Mouse (Mus musculus): ENCODE data around the gene Hspa1a.

Gene Hspa1a

DNA sequence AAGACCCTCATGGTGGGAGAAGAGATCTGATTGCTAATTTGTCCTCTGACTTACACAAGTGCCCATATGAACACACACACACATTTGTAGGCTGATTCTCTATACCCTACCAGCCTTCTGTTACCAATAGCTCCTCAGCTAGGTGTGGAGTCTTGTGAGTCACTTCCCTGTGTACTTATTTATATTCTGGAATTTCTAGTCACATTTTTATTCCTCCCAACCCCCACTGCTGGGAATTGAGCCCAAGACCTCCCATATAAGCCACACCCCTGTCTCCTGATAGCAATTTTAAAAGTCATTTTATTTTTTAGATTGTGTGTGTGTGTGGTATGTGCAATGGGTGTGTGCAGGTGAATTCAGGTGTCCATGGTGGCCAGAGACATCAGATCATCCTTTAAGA lies 27.6 kb downstream of the Hspa1a start:
- DNase-seq: peak; percentile 58

DNA sequence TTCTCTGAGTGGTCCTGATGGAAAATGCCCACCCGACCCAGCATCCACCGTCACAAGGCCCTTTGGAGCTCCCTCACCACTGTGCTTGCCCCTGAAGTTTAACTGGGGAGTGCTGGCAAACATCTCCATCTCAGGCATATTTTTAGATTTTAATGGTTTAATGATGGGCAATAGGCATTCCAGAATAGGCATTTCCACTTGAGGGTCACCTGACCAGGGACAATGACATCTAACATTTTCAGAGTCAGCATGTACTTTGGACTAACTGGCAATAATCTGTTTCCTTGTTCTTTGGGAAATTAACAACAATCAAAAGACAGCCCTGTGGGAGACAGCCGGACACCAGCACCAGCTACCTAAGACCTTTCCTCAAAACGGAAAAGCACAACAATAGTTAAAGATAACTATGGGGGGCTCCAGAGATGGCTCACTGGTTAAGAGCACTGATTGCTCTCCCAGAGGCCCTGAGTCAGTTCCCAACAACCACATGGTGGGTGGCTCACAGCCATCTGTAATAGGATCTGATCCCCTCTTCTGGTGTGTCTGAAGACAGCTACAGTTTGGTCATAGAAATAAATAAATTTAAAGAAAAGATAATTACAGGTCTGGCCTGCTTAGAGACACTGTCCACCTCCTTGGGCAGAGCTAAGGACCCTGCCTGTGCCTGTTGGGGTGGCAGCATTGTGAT lies 28.7 kb downstream of the Hspa1a start:
- no peak for DNase-seq

DNA sequence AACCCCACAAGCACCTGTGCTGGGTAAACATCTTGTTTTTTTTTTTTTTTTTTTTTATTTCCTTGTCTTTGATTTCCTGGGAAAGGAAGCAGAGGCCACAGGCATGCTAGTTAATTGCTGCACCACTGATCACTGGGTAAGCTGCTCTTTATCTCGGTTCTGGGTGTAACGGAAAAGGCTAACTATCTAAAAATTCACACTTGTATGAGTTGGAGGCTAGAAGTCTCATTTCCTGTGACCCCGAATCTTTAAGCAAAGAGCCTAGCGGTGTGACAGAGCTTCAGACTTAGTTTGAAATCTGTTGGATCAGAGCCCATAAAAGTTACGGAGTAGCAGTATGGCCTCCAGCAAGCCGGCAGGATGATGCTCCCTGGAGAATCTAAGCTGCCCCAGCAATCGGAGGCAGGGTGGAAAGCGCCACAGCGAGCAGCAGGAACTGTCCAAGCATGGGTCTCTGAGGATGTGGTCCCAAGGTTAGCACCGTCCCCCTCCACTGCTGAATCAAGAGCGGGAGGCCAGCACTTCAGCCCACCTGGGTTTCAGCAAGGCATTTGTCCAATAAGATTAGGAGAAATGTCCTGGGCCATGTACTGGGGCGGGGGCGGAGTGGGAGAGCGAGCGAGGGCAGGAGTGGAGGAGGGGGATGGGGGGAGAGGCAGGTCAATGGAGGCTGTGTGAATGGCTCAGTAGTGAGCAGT lies 30.5 kb downstream of the Hspa1a start:
- DNase-seq: peak; percentile 41

DNA sequence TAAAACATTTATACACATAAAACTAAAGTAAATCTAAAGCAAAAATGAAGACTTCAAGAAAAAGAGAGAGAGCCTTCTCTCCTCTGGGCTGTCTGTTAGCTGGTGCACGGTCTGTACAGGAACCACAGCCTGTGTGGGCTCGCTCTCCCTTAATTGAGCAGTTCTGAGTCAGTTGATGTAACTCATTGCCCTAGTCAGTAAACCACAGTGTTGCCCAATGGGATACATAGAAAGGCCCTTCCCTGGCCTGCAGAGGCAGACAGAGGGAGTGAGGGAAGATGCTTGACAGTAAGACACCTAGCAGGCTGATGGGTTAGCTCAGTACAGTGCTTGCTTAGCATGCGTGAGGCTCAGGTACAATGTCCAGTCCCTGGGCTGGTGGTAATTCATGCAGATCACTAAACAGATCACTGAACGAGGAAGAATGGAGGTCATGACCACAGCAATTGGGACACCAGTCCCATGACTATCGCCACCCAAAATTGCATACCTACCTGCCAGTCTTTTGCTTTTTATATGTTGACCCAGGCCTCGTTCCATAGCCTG lies 33.9 kb downstream of the Hspa1a start:
- DNase-seq: peak; percentile 66

DNA sequence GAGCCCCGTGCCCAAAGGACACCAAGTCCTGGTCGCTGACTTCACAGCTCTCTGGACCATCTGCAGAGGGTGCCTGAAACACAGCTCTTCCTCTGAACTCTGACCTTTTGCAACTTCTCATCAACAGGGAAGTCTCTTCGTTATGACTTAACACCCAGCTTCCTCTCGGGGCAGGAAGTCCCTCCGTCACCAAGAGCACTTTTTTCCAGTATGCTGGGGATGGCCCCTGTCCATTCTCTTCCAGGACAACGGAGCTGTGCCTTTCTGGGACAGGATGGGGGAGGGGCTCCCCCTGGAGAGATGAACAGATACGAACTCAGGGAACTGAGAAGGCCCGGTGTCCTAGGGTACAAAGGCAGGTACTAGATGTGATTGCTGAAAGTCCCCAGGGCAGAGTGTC lies 37.1 kb downstream of the Hspa1a start:
- DNase-seq: no peak

DNA sequence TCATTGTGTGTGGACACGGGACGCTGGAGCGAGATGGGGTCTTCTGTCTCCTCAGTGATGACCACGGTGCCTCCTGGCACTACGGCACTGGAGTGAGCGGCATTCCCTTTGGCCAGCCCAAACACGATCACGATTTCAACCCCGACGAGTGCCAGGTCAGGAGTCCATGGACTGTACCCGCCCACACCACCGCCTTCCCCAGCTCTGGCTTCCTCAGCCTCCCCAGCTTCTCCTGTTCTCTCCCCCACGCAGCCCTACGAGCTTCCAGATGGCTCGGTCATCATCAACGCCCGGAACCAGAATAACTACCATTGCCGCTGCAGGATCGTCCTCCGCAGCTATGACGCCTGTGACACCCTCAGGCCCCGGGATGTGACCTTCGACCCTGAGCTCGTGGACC lies 37.9 kb downstream of the Hspa1a start:
- DNase-seq: peak; percentile 67

DNA sequence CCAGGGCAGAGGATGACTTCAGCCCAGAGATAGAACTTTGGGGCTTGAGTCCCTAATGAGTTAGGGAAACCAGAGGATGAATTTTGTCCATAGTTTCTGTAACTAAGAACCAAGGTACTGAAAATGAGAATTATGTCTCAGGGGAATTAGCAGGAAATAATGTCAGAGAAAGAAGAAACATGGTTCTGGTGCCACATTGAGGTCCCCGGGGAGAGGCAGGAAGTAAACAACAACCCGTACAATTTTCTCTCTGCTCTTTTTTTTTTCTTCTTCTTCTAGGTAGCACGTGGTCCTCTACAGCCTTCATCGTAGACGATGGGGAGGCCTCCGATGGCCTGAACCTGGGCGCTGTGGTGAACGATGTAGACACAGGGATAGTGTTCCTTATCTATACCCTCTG lies 39.7 kb downstream of the Hspa1a start:
- no peak for DNase-seq

DNA sequence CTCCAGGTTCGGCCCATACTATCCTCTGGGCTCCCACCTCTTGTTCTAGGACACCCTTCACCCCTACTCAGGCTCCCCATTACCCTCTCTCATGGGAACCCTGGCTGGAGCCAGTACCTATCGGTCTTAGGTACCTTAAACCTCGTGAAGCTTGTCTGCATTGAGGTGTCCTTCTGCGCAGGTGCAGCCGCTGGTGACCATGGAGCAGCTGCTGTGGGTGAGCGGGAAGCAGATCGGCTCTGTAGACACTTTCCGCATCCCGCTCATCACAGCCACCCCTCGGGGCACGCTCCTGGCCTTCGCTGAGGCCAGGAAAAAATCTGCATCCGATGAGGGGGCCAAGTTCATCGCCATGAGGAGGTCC lies 40.2 kb downstream of the Hspa1a start:
- DNase-seq: no peak

DNA sequence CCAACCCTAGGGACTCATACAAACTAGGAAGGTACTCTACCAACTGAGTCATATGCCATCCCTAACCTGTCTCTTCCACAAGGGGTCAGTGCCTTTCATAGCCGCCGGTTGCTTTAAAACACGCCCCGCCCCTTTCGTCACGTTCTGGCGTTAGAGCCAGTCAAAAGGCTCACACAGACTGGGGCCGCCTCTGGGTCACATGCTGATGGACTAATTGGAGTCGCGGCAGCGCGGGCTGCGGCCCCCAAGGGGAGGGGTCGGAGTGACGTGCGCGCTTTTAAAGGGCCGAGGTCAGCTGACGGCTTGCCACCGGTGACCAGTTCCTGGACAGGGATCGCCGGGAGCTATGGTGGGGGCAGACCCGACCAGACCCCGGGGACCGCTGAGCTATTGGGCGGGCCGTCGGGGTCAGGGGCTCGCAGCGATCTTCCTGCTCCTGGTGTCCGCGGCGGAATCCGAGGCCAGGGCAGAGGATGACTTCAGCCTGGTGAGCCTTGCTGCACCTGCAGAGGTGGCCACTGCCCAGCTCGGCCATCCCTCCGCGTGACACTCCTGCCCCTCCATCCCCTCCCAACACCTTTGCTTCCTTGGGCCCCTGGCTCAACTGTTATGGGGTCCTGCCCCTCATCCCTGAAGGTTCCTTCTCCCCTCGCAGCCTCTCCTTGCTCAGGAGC lies 40.8 kb downstream of the Hspa1a start, which contains the start of gene Neu1:
Neu1 (plus strand) TSS at position 193 of the 674 bp plus-strand sequence.
- peak; percentile 99 for DNase-seq

DNA sequence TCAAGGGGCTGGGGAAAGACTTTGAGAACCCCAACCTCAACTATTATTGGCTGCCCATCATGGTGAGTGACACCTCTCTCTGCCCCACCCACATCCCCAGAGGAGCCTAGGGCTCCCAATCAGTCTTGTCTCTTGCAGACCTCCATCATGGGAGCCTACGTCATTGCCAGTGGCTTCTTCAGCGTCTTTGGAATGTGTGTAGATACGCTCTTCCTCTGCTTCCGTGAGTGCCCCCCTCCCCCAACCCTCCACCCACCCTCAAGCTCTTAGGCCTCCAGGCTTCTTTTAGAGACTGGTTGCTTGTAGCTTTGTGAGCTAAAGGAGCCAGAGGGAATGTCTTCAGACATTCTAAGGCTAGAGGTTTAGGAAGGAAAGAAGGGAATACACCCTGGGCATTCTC lies 43.1 kb downstream of the Hspa1a start:
- no peak for DNase-seq

DNA sequence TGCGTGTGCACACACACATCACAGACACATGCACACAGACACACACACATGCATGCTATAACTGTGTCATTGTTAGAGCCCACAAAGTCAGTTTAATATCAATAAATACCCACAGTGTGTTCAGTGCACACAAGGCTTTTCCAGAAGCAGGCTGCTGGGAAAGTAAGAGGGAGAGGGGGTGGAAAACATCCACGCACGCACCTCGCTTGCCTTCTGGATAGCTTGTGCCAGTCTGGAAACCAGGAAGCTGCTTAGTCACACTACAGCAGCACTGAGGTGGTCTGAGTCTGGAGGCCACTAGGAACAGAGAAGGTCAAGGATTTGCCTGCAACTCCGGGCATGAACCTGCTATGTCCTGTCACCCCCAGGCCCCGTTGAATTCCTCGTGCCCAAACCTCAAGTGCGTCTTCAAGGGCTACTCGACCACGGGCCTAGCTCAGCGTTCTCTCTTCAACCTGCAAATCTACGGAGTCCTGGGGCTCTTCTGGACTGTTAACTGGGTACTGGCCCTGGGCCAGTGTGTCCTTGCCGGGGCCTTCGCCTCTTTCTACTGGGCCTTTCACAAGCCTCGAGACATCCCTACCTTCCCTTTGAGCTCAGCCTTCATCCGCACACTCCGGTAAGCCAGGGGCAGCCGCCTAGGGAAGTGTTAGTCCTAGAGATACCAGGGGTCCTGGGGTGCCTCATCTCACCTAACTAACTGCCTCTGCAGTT lies 44.5 kb downstream of the Hspa1a start:
- no peak for DNase-seq

DNA sequence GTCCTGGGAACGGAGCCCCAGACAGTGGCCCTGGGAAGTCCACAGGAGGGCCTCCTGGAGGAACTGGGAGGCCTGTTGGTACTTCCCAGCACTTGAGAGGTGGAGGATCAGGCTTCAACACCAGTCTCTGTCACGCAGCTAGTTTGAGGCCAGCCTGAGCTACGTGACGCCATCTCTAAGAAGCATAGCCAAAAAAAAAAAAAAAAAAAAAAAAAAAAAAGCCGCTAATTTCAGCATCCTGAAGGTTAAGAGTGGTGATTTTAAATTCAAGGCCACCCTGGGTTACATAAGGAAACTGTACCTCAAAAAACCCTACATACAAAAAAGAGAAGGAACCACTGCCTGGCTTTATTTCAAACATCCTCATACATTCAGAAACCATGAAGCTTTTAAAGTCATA lies 47.7 kb downstream of the Hspa1a start:
- DNase-seq: no peak

DNA sequence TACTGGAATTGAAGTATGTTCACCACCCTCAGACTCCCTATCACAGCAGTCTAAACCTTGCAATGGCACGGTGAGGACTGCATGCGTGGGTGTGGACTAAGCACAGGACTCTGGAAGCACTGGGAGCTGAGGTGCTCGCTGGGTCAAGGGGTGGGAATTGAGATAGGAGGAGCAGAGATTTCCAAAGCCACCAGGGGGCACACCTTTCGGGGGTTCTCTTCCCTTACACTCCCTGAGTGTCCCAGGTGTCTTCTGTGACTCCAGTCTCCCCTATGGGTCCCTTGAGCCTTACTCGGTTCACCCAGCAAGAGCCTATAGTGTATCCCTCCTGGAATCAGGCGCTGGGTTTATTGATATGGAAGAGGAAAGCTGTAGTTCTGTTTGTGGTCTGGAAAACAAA lies 49.0 kb downstream of the Hspa1a start:
- DNase-seq: no peak
